Mouse (Mus musculus): ENCODE results near the gene Slc36a4.

The Slc36a4 gene

DNA sequence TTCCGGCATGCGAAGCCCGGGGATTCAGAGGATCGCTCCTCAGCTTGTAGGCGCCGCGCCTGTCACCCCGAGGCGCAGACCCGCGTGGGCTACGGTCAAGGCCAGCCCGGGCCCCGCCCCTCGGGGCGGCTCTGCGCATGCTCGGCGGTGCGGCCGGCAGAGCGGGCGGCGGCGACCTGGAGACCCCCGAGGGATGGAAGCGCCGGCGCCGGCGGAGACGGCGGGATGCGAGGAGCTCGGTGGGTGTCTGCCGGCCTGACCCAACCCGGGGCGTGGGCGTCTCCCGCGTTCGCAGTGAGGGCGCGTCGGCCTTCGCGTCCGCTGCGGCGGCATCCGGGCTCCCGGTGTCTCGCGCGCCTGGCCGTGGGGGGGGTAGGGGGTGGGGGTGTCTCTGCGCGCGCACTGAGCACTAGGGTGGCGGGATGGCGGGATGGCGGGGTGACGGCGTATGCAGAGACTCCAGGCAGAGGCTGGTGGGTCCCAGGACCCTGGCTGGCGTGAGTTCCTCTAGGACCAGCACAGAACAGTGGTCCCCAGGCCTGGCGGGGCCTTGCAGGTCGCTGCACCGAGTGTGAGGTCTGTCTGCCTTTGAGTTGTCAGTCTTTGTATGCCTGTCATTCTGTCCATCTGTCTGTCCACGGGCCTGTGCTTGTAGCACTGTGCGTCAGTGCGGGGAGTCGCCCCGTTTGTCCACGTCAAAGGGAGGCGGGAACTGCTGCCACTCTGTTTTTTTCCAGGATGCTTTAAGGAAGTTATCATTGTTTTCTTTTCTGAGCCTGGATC is at the start of gene Slc36a4:
Gene Slc36a4 (plus strand): TSS at position 140 of the 783 bp plus-strand sequence.
- DNase-seq (ENCODE audit: low spot score in 2 of 2) = peak; percentile 43 to 59

DNA sequence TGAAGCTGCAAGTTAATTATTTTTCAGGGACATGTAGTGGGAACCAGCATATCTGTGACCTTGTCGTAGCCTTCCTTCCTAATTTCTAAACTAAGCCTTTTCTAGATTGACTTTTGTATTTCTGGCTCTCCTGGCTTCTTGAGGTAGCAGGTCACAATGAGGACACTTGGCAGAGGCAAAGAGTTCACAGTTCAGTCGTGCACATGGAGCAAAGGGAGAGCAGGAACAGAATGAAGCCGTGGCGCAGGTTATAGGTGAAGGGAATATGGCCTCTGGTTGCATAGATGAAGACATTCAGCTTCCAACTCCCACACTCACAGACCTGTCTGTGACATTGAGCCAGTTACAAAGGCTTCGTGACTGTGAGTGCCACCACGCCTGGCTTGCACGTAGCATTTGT is 44.9 kb upstream of the Slc36a4 start:
- no peak for DNase-seq (ENCODE audit: low spot score in 2 of 2)

DNA sequence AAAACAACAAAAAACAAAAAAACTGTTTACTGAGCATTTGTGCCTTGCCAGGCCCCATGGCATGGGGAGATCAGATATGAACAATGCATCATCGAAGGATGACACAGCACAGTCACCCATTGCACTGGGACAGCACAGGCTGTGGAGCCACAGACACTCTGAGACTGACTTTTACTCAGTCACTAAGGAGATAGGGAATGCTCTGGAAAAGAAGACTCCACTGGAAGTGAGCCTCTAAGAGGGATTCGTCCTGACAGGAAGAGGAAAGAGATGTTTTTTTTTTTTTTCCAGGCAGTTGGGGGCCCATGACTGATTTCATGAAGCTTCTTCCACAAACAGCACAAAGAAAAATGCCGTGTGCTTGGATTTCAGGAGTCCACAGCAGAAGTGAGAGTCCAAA is 40.1 kb upstream of the Slc36a4 start:
- DNase-seq (ENCODE audit: low spot score in 2 of 2) = no peak

DNA sequence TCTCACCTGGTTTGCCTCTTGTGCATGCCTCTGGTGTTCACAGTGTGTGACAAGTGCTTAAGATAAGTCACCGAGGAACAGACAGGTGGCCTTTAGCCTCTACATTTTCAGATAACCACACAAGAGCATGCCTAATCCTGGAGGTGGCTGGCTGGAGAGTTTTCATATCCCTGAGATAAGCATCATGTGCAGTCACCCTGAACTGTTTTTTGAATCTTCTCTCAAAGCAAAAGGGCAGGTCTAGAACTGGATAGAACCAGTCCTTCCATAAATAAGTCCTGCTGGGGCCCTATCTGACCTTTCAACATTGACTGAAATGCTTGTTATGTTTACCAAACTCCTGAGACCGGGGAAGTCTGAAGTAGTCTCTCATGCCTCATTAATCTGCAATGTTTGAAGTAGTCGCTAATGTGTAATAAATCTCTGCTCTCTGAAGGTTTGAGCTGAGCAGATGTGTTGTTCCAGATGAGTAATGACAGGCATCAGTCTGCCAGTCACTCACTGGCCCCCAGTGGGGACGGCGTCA is 39.5 kb upstream of the Slc36a4 start:
- DNase-seq (ENCODE audit: low spot score in 2 of 2) = no peak

DNA sequence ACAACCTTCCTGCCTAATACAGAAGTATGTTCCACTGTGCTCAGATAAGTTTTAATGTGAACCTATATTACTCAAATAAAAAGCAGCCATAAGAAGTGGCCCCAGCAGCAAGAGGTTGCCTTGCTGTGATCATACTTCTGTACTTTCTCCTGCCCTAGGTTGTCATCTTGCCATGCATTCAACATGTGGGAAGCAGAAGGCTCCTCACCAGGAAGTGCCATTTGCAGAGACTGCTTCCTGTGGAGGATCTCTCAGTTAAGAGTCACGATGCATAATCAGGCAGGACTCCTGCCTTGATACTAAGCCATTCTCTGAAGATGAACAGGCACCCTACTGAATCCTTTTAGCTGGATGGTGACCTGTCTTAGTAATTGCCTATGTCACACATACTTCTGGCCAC is 37.3 kb upstream of the Slc36a4 start:
- DNase-seq (ENCODE audit: low spot score in 2 of 2) = no peak

DNA sequence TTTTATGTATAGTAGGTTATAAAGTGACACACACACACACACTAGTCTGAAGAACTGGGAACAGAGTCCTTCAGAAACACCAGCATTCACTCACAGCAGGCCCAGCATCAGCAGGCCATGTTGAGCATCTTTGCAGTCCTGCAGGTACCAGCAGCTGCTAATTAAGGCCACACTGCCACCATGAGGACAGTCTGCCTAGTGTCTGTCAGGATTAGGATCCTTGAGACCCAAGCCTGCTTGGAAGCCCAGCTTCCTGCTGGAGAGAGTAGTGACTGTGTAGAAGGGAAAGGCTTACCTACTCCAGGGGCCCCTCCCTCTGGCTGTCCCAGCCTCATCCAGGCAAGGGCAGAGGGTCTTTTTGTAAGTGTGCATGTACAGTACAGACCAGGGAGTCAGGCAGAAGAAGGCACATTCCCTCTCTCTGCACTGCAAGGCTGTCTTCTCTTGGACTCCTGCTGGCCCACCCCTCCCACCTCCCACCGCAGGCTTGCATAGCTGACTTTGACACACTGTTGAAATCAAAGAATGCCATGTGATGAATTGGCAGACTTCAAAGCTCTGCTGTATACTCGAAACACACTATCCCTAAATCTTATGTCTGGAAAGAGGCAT is 27.6 kb upstream of the Slc36a4 start:
- peak; percentile 15 to 31 for DNase-seq (ENCODE audit: low spot score in 2 of 2)

DNA sequence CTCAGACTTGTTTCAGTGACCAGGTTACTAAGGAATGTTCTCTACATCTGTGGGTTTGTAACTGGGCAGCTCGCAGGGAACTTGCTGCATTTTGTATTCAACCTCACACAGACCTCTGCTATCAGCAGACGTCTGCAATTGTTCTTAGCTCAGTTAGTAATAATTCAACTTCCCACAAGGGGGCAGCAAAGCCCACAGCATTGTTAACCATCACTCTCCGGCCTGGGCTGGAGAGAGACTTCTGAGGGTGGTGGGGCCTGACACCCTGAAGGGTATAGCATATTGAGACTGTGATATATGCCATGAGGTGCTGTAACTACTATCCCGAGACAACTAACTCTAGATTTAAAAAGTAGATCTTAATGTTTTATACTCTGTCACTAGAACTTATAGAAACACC is 24.3 kb upstream of the Slc36a4 start:
- DNase-seq (ENCODE audit: low spot score in 2 of 2) = peak; percentile 22 to 75

DNA sequence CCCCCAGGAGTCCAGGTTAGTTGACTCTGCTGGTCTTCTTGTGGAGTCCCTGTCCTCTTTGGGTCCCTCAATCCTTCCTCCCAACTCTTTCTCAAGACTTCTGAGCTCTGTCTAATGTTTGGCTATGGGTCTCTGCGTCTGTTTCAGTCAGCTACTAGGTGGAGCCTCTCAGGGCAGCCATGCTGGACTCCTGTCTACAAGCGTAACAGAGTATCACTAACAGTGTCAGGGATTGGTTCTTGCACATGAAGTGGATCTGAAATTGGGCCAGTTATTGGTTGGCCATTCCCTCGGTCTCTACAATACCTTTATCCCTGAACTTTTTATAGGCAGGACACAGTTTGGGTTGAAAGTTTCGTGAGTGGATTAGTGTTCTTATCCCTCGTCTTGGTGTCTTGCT is 22.2 kb upstream of the Slc36a4 start:
- no peak for DNase-seq (ENCODE audit: low spot score in 2 of 2)

DNA sequence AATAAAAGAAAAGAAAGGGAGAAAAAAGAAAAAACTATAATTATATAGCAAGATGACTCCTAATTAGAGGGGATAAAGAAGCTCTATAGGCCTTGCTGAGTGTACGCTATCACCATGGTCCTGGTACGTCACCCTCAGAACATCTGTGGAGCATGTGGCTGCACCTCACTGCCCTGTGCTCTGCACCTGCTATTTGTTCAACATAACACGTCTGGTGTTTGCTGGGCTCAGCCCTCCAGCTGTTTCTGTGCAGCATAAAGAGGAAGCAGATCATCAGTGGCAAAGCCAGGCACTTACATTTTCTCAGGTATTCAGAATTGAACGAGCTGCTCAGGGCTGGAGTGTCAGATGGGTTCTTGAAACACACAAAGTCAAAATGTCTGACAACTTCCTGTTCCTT is 15.7 kb upstream of the Slc36a4 start:
- no peak for DNase-seq (ENCODE audit: low spot score in 2 of 2)

DNA sequence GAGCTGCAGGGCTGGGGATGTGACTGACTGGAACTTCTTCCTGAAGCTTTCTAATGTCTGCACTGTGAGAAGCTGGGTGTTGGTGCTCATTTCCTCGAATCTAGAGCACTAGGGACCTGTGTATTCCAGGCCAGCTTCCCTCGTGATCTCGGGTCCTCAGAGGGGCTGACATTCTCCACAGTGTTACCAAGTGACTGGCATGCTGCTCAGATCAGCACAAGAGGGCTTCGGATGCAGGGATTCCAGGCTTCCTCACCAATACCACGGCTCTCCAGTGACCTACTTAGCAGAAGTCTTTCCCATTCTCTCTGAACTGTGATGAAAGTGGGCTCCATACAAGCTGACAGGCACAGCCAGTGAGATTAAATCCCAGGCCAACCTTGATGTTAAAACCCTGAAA is 14.5 kb upstream of the Slc36a4 start:
- no peak for DNase-seq (ENCODE audit: low spot score in 2 of 2)

DNA sequence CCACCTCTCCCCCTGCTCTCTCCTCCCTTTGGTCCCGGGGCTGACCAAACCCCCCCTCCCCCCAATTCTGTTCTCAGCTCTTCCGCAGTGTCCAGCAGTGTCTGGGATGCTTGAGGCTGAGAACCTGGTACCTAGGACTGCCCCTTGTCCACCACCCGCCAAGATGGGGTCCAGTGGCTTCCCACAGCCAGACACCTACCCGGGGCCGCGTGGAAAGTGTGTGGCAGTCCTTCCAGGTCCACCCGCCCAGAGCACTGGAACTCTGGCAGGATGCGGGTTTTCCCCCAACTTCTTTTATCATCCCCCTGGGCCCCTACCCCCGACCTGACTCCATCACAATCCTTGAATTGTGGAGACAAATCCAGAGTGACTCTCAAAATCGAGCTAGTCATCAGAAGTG is 3.8 kb upstream of the Slc36a4 start:
- DNase-seq (ENCODE audit: low spot score in 2 of 2) = no peak

DNA sequence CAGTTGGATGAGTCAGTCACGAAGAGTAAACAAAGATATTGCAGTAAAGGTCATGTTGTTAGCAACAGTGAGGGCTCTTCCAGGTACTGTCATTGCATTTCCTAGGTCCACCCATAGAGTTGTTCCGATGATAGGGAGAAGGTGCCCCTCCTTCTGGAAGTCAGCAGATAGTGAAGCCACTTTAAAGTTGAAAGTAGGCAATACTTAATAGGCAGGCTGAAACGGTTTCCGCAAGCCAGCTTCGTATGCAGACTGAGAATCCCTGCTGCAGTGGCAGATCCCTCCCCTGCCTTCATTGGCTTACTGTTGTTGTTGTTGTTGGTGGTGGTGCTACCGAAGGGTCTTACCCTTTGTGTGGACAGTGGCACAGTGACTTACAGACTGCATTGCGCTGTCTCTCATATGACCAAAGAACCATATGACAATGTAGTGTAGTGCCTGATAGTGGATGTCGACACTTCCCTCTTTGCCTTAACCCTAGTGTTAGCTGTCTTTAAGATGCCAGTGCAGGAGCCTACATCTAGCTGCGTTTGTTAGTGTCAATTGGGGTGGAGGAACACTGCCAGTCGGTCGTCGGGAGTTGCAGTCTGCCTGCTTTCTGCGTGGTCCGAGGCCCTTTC is 449 bp upstream of the Slc36a4 start:
- no peak for DNase-seq (ENCODE audit: low spot score in 2 of 2)

DNA sequence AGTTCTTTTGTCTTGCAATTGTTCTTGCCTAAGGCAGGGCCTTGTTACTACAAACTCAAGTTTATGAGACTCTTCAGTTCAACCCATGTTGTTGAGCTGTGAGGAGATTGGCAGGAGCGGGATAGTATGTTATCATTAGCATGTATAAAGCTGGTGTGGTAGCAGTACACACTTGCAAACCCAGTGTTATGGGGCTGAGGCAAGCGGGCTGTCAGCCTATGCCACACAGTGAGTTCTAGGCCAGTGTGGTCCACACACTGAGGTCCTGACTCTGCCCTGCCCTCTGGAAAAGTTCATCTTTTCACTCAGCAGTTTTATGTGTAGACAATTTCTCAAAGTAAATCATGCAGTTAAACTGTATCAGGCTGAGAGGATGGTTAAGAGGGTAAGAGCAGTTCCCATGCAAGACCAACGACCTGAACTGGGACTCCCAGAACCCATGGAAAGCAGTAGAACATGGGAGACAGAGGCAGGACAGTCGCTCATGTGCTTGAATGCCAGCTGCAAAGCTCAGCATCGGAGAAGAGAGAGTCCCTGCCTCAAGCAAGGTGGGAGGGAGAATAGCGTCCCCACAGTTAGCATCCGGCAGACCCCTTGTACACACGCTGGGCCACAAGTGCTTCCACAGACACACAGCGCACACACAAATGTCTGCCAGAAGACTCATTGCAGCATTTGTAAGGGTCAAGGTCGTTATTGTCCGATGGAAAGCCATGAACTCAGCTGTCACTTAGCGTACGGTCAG is 1.5 kb downstream of the Slc36a4 start:
- no peak for DNase-seq (ENCODE audit: low spot score in 2 of 2)

DNA sequence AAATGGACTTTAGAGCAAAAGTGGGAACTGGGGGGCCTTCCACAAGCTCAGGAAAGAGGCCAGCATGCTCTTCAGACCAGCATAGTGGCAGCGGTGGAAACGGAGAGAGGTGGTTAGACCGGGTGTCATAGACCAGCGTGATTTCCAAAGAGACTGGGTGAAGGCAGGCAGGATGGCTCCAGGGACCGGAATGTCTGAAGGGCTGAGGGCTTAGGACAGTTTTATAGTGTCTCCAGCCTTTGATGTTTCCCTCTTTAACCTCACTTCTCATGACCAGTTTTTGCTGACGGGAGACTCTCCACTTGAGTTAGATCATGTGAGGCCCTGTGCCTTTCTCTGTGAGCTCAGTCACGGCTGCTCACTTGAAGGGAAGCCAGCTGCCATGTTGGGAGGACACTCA is 2.1 kb downstream of the Slc36a4 start:
- DNase-seq (ENCODE audit: low spot score in 2 of 2) = no peak

DNA sequence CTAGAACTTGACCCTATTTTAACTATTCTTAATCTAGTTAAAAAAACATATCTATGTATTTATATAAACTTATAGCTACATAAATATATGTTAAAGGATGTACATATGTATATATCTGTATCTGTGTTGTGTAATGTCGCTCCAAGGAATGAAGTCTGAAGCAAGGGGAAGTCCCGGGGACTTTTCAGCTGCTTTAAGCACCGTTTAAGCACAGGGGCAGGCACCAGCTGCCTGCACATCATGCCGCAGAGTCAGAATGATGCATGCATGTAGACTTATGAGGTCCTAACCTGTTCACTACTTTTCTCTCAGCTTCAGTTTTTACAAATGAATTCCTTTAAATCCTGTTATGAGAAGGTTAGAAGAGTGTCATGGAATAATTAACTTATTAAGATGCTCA is 5.3 kb downstream of the Slc36a4 start:
- no peak for DNase-seq (ENCODE audit: low spot score in 2 of 2)

DNA sequence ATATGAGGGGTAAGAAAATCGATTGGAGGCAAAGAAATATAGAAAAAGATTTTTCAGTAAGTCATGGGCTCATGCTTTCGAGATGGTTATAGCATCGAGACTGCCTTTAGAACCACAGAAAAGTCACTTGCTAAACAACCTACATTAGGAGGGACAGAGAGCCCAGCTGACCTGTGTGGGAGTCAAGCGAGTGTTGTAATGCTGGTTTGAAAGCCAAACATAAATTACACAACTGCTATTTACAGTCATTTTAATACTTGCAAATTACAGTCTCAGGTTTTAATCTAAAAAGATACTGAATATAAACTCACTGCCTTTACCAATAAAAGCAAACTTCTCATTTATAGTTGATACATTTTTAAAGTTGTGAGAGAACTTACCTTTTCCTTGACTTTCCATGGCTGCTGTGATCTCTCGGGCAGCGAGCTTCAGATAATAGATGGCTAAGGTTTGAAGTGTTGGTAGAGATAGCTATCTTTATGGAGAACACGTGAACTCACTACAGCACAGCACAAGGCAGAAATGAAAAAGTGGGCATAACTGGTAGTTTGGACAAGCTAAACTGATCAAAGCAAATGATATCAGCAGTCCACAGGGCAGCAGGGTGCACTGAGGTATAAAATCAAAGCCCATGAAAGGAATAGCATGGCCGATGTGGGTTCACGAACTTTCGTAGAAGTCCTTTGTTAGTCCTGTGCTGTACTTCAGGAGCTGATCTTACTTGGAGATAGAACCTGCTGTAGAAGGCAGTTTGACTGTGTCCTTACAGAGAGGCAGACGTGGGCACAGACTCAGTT is 5.9 kb downstream of the Slc36a4 start:
- no peak for DNase-seq (ENCODE audit: low spot score in 2 of 2)

DNA sequence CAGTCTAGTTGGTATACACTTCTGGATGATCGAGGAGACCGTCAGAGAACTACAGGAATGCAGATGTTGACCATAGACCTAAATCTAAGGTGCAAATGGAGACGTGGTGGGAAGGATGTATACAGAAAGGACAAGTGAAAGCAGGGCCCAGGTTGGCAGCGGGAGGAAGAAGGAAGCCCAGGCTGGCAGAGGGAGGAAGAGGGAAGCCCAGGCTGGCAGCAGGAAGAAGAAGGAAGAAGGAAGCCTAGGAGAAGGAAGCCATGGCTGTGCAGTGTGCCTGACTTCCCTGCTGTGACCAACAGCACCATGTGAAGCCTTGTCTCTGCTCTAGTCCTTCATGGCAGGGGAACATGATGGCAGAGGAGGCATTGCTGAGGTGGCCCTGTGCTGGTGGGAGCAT is 7.8 kb downstream of the Slc36a4 start:
- DNase-seq (ENCODE audit: low spot score in 2 of 2) = no peak

DNA sequence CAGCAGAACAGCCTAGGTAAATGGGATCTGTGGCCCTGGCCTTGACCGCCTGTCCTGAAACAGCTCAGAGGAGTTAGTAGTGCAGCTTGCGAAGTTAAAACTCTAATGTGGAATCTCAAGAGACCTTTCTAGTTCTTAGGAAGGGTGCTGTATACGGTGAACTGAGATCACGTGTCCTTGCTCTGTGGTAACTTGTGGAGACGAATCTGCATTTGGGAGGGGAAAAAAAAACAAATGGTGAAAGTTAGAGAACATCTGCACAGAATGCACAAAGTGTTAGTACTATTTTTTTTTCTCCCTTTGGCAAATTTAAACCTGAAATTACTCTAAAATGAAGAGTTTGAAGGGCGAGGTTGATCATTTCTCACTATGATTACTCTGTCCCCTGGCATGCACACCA is 8.8 kb downstream of the Slc36a4 start:
- no peak for DNase-seq (ENCODE audit: low spot score in 2 of 2)

DNA sequence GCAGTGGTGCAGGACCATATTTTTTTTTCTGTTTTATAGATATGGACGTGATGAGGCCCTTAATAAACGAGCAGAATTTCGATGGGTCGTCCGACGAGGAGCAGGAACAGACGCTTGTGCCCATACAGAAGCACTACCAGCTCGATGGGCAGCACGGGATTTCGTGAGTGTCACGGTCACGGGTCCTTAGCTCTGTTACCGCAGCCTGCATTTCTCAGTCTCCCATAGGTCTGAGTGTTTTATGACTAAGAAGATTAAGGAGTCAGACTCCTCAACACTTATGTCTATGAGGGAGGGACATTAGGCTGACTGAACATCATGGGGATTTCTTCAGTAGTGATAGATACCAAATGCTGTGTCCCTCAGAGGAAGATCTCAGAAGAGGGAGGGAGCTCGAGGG is 10.1 kb downstream of the Slc36a4 start:
- DNase-seq (ENCODE audit: low spot score in 2 of 2) = no peak

DNA sequence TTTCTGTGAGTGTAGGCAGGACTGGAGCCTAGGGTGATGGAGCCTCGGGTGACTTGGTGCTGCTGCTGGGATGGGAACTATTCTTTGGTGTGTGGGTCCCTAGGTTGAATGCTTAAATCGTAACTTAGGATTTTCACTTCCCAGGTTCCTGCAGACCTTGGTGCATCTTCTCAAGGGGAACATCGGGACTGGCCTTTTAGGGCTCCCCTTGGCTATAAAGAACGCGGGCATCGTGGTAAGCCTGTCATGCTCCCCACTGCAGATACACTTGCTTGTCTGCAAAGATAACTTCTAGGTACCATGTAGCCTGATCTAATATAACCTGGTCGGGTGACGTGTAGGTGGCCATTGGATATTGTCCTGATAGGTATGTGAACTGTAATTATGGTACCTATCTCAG is 11.0 kb downstream of the Slc36a4 start:
- DNase-seq (ENCODE audit: low spot score in 2 of 2) = no peak

DNA sequence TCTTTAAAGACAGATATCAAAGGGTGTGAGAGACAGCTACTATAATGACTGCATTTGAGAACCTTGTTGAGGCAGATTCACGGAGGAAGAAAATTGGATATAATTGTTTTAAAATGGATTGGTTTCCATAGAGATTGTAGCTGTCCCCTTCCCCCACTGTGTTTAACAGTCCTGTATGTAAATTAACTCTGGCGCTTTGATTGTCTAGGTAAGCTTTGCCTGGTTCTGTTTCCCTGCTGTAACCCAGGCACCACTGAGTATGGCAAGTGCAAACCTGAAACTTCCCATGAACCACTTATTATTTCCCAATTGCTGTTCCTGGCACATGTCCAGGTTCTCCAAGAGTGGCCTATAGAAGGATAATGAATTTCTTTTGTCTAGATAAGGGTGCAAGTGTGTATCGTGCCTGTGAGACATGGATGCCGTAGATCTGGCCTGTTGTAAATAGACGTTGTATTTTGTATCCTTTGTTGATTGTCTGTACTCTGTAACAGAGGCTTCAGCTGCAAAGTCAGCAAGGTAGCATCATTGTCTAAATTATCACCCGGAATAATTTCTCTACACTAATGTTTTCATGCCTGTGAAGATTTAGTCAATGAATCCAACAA is 11.8 kb downstream of the Slc36a4 start:
- DNase-seq (ENCODE audit: low spot score in 2 of 2) = no peak
